Mouse (Mus musculus) spleen, embryonic (tissue): ENCODE measurements around the gene Ubxn2a.

Source experiments
- CTCF ChIA-PET: fragments of 350-600 bp; sonication (Branson Sonifier 250); formaldehyde crosslinking; loops from one replicate; lab custom pipeline; 2022; lab: Charles Lee

Gene Ubxn2a

DNA sequence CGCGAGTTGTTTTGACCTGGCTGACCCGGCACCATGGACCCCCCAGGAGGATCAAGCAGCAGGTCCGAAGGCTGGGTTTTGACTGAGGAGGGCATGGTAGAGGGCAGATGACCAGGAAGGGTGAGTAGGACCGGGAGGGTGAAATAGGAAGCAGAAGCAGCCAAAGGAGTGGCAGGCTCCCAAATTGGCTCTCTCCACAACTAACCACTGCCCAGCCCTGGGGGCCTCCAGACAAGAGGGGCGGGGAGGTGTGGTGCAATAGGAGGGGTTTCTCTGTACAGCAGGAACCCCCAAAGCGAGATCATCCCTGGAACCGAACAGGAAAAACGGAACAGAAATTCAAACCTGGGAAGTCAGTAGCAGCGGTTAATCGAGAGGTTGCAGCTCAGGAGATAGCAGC is 66.8 kb downstream of the Ubxn2a start:
- CTCF ChIA-PET: interaction anchor here (0.7 kb wide), 1 partner anchor 11 kb away, joined by 3 read pairs; no protein-coding TSS in a partner anchor

DNA sequence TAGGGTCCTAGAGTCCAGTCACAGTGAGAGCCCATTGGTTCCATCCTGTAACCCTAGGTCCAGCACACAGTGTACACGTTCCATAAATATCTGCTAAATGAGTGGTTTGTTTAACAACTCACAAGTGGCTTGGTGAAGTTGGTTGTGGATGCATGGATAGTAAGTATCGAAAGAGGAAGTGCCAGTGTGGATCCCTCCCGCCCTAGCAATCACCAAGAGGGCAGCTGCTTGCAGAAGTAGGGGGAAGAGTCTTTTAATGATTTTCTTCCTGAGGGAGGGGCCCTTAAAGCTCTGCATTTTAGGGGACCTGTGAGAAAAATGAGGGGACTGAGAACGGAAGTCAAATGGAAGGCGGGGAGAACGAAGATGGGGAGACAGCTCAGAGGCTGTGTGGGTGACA is 67.5 kb downstream of the Ubxn2a start:
- CTCF ChIA-PET: interaction anchor here (0.7 kb wide), 1 partner anchor 10 kb away, joined by 3 read pairs; no protein-coding TSS in a partner anchor

GRCm38 (mm10) chr12:4836959-4837358 is 70.5 kb downstream of the Ubxn2a start:
- CTCF ChIA-PET: interaction anchor here (0.5 kb wide), 1 partner anchor 8 kb away, joined by 3 read pairs; no protein-coding TSS in a partner anchor
